Mouse (Mus musculus) intestine, postnatal 0 days (tissue): ENCODE measurements at regions not wholly inside any gene's neighbourhood (a gene's known extent, or its start where the extent isn't known, plus 50 kb on each side); places are given as distances from the start of the nearest gene placed in this dataset.
"Not testable (repeated sequence)": the region's sequence is repeated elsewhere in the genome, so short reads cannot be mapped to it uniquely, and the experiment has no call there.

ENCODE experiments used
- ATAC-seq: fragments of 200-750 bp; cut with Nextera tagmentation; 2 replicates; pipeline ENCODE4 v1.8.0; 2017; ENCODE audit warnings: mild to moderate bottlenecking, moderate TSS enrichment, moderate library complexity
- H3K27ac ChIP-seq: fragments of 300-500 bp; sonication (generic); 2 replicates; pipeline ENCODE4 v1.5.1; 2014; ENCODE audit warnings: mild to moderate bottlenecking, low read depth, low read length, moderate library complexity
- H3K27me3 ChIP-seq: fragments of 300-500 bp; sonication (generic); replicated peaks from 2 replicates; pipeline ENCODE4 v1.6.1; 2014; ENCODE audit warnings: low read length, mixed read lengths; ENCODE audit not compliant: control insufficient read depth, insufficient read depth
- H3K36me3 ChIP-seq: fragments of 300-500 bp; sonication (generic); 2 replicates; pipeline ENCODE4 v1.6.1; 2014; ENCODE audit warnings: mild to moderate bottlenecking, moderate library complexity; ENCODE audit not compliant: control insufficient read depth, insufficient read depth
- H3K4me1 ChIP-seq: fragments of 300-500 bp; sonication (generic); replicated peaks from 2 replicates; pipeline ENCODE4 v1.6.1; 2014; ENCODE audit warnings: antibody characterized with exemption, low read length, mixed read lengths; ENCODE audit not compliant: control insufficient read depth, insufficient read depth
- H3K4me2 ChIP-seq: fragments of 300-500 bp; sonication (generic); replicated peaks from 2 replicates; pipeline ENCODE4 v1.6.1; 2014; ENCODE audit warnings: low read depth, mild to moderate bottlenecking, moderate library complexity
- H3K4me3 ChIP-seq: fragments of 300-500 bp; sonication (generic); 2 replicates; pipeline ENCODE4 v1.5.1; 2014; ENCODE audit warnings: low read depth, low read length
- H3K9ac ChIP-seq: fragments of 300-500 bp; sonication (generic); 2 replicates; pipeline ENCODE4 v1.6.1; 2014; ENCODE audit warnings: mild to moderate bottlenecking, low read depth, low read length
- H3K9me3 ChIP-seq: fragments of 300-500 bp; sonication (generic); 2 replicates; pipeline ENCODE4 v1.6.1; 2016; ENCODE audit warnings: mixed run types; ENCODE audit not compliant: control insufficient read depth
- CTCF ChIP-seq: sonication (generic); IDR thresholded peaks from 2 replicates; pipeline ENCODE4 v1.5.1; 2016; ENCODE audit warnings: low read depth, mild to moderate bottlenecking, control low read depth, antibody characterized with exemption, moderate library complexity
- WGBS: fragments of 180-500 bp; shearing (Covaris S2); extraction: QIAGEN DNeasy Blood & Tissue Kit; methylation state at CpG from one replicate; pipeline ENCODE4 v1.1.7; 2014; 5-methylcytosine and 5-hydroxymethylcytosine counted together

DNA sequence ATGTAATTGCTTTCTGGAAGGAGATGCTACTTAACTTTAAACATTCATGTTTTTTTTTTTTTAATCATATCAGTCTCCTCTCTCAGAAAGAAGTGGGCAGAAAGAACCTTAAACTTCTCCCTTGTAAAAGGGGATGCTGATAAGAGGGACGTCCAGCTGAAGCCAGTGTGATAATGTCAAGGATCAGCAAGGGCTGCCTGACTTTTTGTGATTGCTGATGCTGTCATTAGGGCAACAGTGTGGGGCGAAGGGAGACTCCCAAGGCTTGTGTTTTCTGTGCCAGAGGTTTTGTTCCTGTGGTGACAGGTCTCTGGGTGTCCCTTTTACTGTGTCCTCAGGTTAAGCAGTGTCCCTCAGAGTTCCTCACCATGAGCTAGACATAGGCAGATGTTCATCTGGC lies 61.8 kb upstream of the Prkar2b start:
- no peak for TF ChIP-seq CTCF
- H3K4me1 ChIP-seq = no peaks in the 10 kb centered on the region
- H3K27ac ChIP-seq = no peak overlapping the region
- H3K9me3 ChIP-seq = no peaks in the 10 kb centered on the region
- H3K36me3 ChIP-seq = no peaks in the 10 kb centered on the region
- H3K27me3 ChIP-seq = no peaks in the 10 kb centered on the region
- no peak overlapping the region for H3K9ac ChIP-seq
- 50% methylated on average over 2 of the region's 2 CpGs for WGBS
- H3K4me3 ChIP-seq = no peak overlapping the region
- no peak for ATAC-seq
- no peak overlapping the region for H3K4me2 ChIP-seq

DNA sequence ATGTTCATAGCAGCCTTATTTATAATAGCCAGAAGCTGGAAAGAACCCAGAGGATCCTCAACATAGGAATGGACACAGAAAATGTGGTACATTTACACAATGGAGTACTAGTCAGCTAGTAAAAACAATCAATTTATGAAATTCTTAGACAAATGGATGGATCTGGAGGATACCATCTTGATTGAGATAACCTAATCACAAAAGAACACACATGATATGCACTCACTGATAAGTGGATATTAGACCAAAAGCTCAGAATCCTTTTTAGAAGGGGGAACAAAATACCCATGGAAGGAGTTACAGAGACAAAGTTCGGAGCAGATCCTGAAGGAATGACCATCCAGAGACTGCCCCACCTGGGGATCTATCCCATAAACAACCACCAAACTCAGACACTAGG lies 60.9 kb upstream of the Prkar2b start:
- not testable (repeated sequence) for H3K9me3 ChIP-seq, H3K4me2 ChIP-seq, H3K27ac ChIP-seq, H3K4me1 ChIP-seq, ATAC-seq, H3K4me3 ChIP-seq, H3K27me3 ChIP-seq, H3K36me3 ChIP-seq, H3K9ac ChIP-seq
- 85% methylated on average over 1 of the region's 1 CpGs for WGBS

DNA sequence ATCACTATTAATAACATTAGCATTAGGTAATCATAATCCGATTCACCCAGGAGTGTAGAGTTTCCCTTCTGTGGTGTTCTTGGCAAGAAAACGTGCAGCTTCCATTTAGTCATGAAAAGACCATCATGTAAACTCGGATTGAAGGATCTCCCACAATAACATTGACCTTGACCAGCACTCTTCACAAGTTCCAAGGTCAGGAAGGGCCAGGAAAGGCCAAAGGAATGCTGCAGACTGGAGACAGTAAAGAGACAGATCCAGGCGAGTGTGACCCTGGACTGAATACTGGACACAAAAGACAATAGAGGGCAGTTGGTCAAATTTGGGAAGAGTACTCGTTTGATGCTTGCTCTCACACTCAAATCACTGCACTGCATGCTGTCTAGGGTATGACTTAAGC lies 51.6 kb upstream of the Prkar2b start:
- Histone ChIP-seq H3K27ac (no peak overlapping the region), H3K4me3 (no peak overlapping the region), H3K4me1 (no peaks in the 10 kb centered on the region), H3K4me2 (no peak overlapping the region), H3K9ac (no peak overlapping the region), H3K36me3 (no peaks in the 10 kb centered on the region), H3K9me3 (no peaks in the 10 kb centered on the region), H3K27me3 (no peaks in the 10 kb centered on the region)
- no peak for ATAC-seq
- WGBS = 65% methylated on average over 5 of the region's 5 CpGs
- no peak for TF ChIP-seq CTCF

DNA sequence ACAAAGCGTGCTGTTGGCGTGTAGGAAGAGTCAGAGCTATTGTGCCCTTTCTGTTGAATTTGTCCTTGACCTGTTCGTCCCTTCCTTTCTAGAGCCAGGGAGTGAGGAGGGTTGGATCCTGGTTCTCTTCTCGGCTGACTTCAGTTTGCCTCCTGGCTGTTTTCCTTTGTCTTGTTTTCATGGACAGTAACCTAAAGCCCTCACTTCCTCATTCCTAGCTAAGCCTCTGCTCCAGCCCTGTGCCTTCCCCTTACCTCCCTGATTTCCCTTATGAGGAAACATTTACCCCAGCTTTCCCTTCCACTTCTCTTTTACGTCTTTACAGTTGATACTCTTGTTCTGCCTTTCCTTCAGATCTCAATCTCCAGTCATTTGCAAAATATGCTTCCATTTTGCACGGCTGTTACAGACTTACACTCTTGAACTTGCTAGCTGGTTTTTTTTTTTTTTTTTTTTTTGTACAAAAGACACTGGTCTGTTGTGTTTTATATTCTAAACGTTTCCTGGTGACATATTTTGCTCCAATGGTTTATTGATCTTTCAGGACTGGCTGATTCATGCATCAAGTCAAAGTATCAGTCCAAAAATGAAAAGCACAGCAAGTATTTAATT lies 50.5 kb upstream of the Prkar2b start:
- no peaks in the 10 kb centered on the region for H3K27me3 ChIP-seq
- H3K4me3 ChIP-seq = no peak overlapping the region
- H3K9me3 ChIP-seq = no peaks in the 10 kb centered on the region
- no peaks in the 10 kb centered on the region for H3K36me3 ChIP-seq
- H3K4me1 ChIP-seq = no peaks in the 10 kb centered on the region
- peak overlapping the region; percentile 50; the same call in 1 of the 2 replicates for H3K27ac ChIP-seq
- ATAC-seq = no peak
- no peak for TF ChIP-seq CTCF
- 26% methylated on average over 7 of the region's 7 CpGs for WGBS
- no peak overlapping the region for H3K9ac ChIP-seq
- 0 out of 2 replicates have a peak overlapping the region, but pooled peaks have one; percentile 21 for H3K4me2 ChIP-seq

DNA sequence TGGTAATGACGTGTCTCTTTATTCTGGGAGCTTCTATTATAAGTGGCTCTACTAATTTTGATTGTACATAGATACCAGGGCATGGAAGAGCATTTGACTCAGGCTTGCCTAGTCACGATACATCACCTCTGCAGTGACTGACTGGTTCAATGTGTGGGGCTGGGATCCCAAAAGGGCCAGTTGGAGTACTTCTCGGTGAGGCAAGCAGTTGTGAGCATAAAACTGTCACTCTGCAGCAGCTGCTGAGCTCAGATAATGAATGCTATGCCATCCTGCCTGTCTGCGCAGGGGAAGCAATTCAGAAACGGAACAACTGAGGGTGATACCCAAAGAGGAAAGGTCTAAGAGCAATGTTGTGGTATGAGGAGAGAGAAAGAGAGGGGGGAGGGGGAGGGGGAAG lies 49.8 kb upstream of the Prkar2b start:
- Histone ChIP-seq H3K9me3 (no peaks in the 10 kb centered on the region), H3K27me3 (no peaks in the 10 kb centered on the region), H3K36me3 (no peaks in the 10 kb centered on the region), H3K4me2 (no peak overlapping the region), H3K27ac (no peak overlapping the region), H3K9ac (no peak overlapping the region), H3K4me3 (no peak overlapping the region), H3K4me1 (no peaks in the 10 kb centered on the region)
- 34% methylated on average over 5 of the region's 5 CpGs for WGBS
- no peak for ATAC-seq
- no peak for TF ChIP-seq CTCF
